Mouse (Mus musculus) liver, postnatal 0 days (tissue): ENCODE measurements around the gene Prpf3. TPM values are rescaled to one million over a fixed set of nuclear protein-coding genes. Genes with fewer than 3 reads are reported as not detected.
"Not testable (repeated sequence)": the region's sequence is repeated elsewhere in the genome, so short reads cannot be mapped to it uniquely, and the experiment has no call there.

Experiments used
- ATAC-seq: fragments of 200-750 bp; cut with Nextera tagmentation; 2 replicates; pipeline ENCODE4 v1.8.0; 2017; ENCODE audit warnings: mild to moderate bottlenecking, moderate library complexity
- DNase-seq: peaks from one replicate; pipeline ENCODE4 v3.0.0-alpha.2; 2016
- H3K27ac ChIP-seq: fragments of 300-500 bp; sonication (generic); 2 replicates; pipeline ENCODE4 v1.5.1; 2014; ENCODE audit warnings: antibody characterized with exemption, moderate library complexity, mild to moderate bottlenecking, low read depth
- H3K27me3 ChIP-seq: fragments of 300-500 bp; sonication (generic); 2 replicates; pipeline ENCODE4 v1.6.1; 2014; ENCODE audit warnings: low read length, control low read depth, mixed read lengths; ENCODE audit not compliant: insufficient read depth
- H3K36me3 ChIP-seq: fragments of 300-500 bp; sonication (generic); replicated peaks from 2 replicates; pipeline ENCODE4 v1.6.1; 2014; ENCODE audit warnings: mild to moderate bottlenecking, control low read depth, low read length, moderate library complexity, mixed read lengths; ENCODE audit not compliant: insufficient read depth
- H3K4me1 ChIP-seq: fragments of 300-500 bp; sonication (generic); 2 replicates; pipeline ENCODE4 v1.6.1; 2014; ENCODE audit warnings: antibody characterized with exemption, mild to moderate bottlenecking, control low read depth; ENCODE audit not compliant: insufficient read depth
- H3K4me2 ChIP-seq: fragments of 300-500 bp; sonication (generic); 2 replicates; pipeline ENCODE4 v1.6.1; 2014; ENCODE audit warnings: low read depth, mild to moderate bottlenecking, low read length, moderate library complexity, mixed read lengths
- H3K4me3 ChIP-seq: fragments of 300-500 bp; sonication (generic); 2 replicates; pipeline ENCODE4 v1.5.1; 2014; ENCODE audit warnings: low read depth, low read length
- H3K9ac ChIP-seq: fragments of 300-500 bp; sonication (generic); replicated peaks from 2 replicates; pipeline ENCODE4 v1.6.1; 2014; ENCODE audit warnings: mild to moderate bottlenecking, moderate library complexity
- H3K9me3 ChIP-seq: fragments of 300-500 bp; sonication (generic); 2 replicates; pipeline ENCODE4 v1.6.1; 2016; ENCODE audit warnings: mild to moderate bottlenecking, control low read depth, low read length, mixed read lengths
- CTCF ChIP-seq: sonication (generic); IDR thresholded peaks from 2 replicates; pipeline ENCODE4 v1.5.1; 2016; ENCODE audit warnings: antibody characterized with exemption, low read depth
- EP300 ChIP-seq: IDR thresholded peaks from 2 replicates; pipeline ENCODE4 v1.6.1; 2016; ENCODE audit warnings: antibody characterized with exemption, low read depth, mild to moderate bottlenecking
- WGBS: fragments of 180-500 bp; shearing (Covaris S2); extraction: QIAGEN DNeasy Blood & Tissue Kit; methylation state at CpG from one replicate; pipeline ENCODE4 v1.1.7; 2014; ENCODE audit not compliant: insufficient replicate concordance; 5-methylcytosine and 5-hydroxymethylcytosine counted together
- polyA plus RNA-seq: library from polyadenylated mRNA; unstranded; fragments of >200 nt; fragmentation: Nextera tagmentation; extraction: Ambion mirVana; gene quantifications from 2 replicates; pipeline ENCODE4 v1.2.1, GENCODE M21; 2015

Gene Prpf3
- polyA plus RNA-seq, 1 experiment from 2014 or later = 12.0 TPM

DNA sequence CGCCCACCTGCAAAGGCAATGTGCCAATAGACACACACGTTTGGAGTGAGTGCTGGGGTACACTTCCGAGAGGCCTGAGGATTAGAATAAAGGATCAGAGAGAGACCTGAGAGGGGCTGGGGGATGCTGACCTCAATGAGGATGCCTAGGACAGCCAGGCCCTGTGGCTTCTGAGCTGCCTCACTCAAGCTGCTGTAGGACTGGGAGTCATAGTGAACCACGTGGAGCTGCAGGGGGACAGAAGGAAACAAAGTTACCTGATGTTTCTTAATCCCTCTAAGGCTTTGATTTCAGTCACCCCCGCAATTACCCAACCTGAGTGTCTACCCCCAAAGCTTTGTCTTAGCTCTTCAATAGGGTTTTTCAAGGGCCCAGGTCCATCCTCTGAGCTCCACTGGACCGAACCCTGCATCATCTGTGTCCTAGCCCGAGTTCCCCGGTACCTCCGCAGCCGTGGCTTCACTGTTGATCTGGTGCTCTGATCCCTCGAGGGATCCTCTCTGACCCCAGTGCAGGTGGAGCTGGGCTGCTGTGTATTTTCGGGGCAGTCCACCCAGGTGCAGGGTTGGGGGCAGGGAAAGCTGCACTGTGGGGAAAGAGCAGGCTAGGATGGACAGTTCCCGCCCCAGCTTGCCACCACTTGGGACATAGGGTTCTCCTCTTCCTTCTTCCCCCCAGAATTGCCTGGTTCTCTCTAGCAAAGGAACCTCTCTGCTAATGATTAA is 44.3 kb upstream of the Prpf3 start:
- no peak for DNase-seq
- peaks cover 19% of the 10 kb centered on the region for H3K27me3 ChIP-seq
- H3K4me1 ChIP-seq = peaks cover 21% of the 10 kb centered on the region
- no peak for ATAC-seq
- H3K27ac ChIP-seq = no peak overlapping the region
- no peaks in the 10 kb centered on the region for H3K9me3 ChIP-seq
- 59% methylated on average over 13 of the region's 13 CpGs for WGBS
- H3K9ac ChIP-seq = no peak overlapping the region
- no peak overlapping the region for H3K4me3 ChIP-seq
- TF ChIP-seq CTCF (no peak), EP300 (no peak)
- H3K4me2 ChIP-seq = no peak overlapping the region
- 0 out of 2 replicates have a peak, but pooled peaks cover 4% of the 10 kb centered on the region for H3K36me3 ChIP-seq

DNA sequence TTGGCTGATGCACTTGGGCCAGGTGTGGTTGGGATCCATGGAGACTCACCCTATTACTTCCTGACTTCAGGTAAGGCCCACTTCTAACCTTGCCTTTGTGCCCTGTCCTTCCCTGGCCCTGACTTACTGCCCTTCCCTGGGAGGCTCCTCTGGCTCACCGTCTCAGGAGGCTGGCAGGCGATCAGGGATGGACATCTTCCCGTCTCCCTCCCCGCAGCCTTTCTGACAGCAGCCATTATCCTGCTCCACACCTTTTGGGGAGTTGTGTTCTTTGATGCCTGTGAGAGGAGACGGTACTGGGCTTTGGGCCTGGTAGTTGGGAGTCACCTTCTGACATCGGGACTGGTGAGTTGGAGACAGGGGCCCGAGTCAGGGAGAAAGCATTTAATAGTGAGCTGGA is 39.8 kb upstream of the Prpf3 start:
- H3K4me3 ChIP-seq, H3K27ac ChIP-seq, H3K36me3 ChIP-seq, ATAC-seq, DNase-seq, H3K4me2 ChIP-seq, H3K27me3 ChIP-seq, H3K9ac ChIP-seq, H3K9me3 ChIP-seq: not testable (repeated sequence)
- peaks cover 29% of the 10 kb centered on the region for H3K4me1 ChIP-seq
- WGBS = 86% methylated on average over 7 of the region's 7 CpGs

DNA sequence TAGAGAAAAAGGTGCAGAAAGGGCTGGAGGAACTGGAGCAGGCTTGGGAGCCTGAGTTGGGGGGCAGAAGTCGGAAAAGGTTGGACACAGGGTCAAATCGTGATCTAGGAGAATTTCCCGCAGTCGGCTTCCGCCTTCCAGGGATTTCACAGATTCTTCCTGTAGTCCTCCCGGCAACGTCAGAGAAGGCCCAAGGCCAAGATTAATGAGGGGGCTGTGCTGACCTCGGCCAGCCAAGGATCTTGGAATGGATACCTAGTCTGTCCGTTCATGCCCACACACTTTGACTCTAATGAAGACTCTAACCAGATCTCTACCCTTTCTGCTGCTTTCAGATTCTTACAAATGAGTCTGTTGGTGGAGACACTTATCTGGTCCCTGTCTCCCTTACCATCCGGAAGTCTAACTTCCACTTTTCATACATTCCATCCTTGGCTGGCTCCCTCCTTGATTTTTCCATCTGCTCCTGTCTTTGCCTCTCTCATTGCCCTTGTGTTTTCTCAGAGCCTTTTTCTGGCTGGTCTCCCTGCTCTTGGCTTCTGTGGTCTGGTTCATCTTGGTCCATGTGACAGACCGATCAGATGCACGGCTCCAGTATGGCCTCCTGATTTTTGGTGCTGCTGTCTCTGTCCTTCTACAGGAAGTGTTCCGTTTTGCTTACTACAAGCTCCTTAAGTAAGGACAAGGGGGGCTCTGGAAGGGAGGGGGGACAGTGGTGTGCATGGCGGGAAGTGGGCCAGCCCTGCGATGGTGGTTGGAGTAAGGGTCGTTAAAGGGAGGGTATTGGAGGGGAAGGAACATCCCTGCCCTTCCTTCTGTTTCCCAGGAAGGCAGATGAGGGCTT is 38.9 kb upstream of the Prpf3 start:
- Histone ChIP-seq H3K27me3 (no peaks in the 10 kb centered on the region), H3K4me2 (peak overlapping the region; percentile 94), H3K9ac (peak overlapping the region; percentile 85), H3K9me3 (no peaks in the 10 kb centered on the region), H3K4me3 (peak overlapping the region; percentile 75), H3K4me1 (peaks cover 32% of the 10 kb centered on the region), H3K36me3 (0 out of 2 replicates have a peak, but pooled peaks cover 4% of the 10 kb centered on the region), H3K27ac (peak overlapping the region; percentile 77)
- 8% methylated on average over 16 of the region's 16 CpGs for WGBS
- ATAC-seq (no peak), DNase-seq (peak; percentile 47)
- TF ChIP-seq CTCF (no peak), EP300 (no peak)

GRCm38 (mm10) chr3:95893606-95894316 is 38.1 kb upstream of the Prpf3 start, which contains the start of gene Aph1a:
TSS of gene Aph1a (plus strand) at chr3:95893969.
- not testable (repeated sequence) for H3K9me3 ChIP-seq, H3K27me3 ChIP-seq, H3K36me3 ChIP-seq
- DNase-seq (peak; percentile 95), ATAC-seq (peak; percentile 99)
- Histone ChIP-seq H3K9ac (peak within 1 kb of the TSS; percentile 85), H3K4me2 (peak within 1 kb of the TSS; percentile 94), H3K4me1 (peaks cover 32% of the 10 kb centered on the region), H3K4me3 (peak within 1 kb of the TSS; percentile 75), H3K27ac (peak within 1 kb of the TSS; percentile 77)
- WGBS = under 1% methylated on average over 24 of the region's 43 CpGs
- TF ChIP-seq EP300 = peak; percentile 56; the same call in 1 of the 2 replicates

DNA sequence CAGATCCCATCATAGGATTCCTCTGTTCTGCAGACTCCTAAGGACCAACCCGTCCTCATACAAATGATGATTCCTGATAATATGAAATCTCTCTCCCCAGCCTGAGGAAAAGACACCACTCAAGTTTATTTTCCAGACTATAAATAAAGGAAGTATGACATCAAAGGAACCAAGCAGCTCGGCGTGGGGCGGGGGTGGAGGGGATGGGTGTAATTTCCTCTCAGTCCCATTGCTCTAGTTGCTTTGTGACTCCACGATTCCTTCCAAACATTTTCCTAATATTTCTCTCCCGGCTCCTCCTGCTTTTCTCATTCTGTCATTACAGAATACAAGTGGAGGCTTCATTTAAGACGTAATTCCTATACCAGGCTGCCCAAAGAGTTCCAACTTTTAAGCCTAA is 37.4 kb upstream of the Prpf3 start:
- peak overlapping the region; percentile 94 for H3K4me2 ChIP-seq
- DNase-seq (no peak), ATAC-seq (no peak)
- no peaks in the 10 kb centered on the region for H3K27me3 ChIP-seq
- WGBS = 15% methylated on average over 7 of the region's 7 CpGs
- 0 out of 2 replicates have a peak, but pooled peaks cover 4% of the 10 kb centered on the region for H3K36me3 ChIP-seq
- H3K9ac ChIP-seq = 0 out of 2 replicates have a peak overlapping the region, but pooled peaks have one; percentile 27
- no peaks in the 10 kb centered on the region for H3K9me3 ChIP-seq
- TF ChIP-seq EP300 = no peak
- no peak for TF ChIP-seq CTCF
- peak overlapping the region; percentile 75 for H3K4me3 ChIP-seq
- peaks cover 32% of the 10 kb centered on the region for H3K4me1 ChIP-seq
- peak overlapping the region; percentile 62 for H3K27ac ChIP-seq
